Mouse (Mus musculus) thymus, adult 2 months (tissue): ENCODE data around the gene Wdpcp.

Experiments
- CTCF ChIP-seq: fragments of 200-500 bp; IDR thresholded peaks from 2 replicates; pipeline ENCODE4 v1.5.1; 2012; ENCODE audit warnings: mild to moderate bottlenecking, control low read depth, low read length, moderate library complexity, borderline replicate concordance; ENCODE audit not compliant: control insufficient read depth, poor library complexity, insufficient read depth; ENCODE audit errors: extremely low read depth
- POLR2A ChIP-seq: fragments of 200-500 bp; IDR thresholded peaks from 2 replicates; pipeline ENCODE4 v1.6.1; 2012; ENCODE audit warnings: mild to moderate bottlenecking, low read length, control low read depth, moderate library complexity; ENCODE audit not compliant: control insufficient read depth, poor library complexity, insufficient read depth; ENCODE audit errors: extremely low read depth

DNA sequence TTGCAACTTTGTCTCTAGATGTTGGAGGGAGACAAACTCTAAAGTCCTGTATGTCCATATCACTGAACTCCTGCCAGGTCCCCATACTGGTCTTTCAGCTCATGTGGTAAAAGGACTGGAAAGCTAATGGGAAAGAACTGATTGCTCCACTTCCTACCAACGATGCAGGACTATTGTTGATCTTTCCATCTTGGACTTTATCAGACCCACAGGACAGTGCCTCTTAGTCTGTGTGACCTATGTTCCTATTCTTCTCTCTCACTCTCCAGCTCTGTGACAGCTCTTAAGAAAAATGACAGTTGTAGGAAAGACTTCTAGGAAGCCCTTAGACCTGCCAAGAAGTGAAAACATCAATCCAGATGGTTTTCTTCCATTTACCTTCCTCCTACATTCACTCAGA lies 25.4 kb upstream of the Wdpcp start:
- TF ChIP-seq CTCF (no peak), POLR2A (no peak)
